Mouse (Mus musculus) liver, adult 2 months (tissue): Measurements from ENCODE around the gene Ccnq.

Source experiments
- CTCF ChIP-seq: fragments of 200-500 bp; IDR thresholded peaks from 2 replicates; pipeline ENCODE4 v1.5.1; 2011; ENCODE audit warnings: low read depth, low read length, control low read depth
- POLR2A ChIP-seq: fragments of 200-500 bp; IDR thresholded peaks from 2 replicates; pipeline ENCODE4 v1.6.1; 2011; ENCODE audit warnings: low read length, control low read depth; ENCODE audit not compliant: insufficient read depth; ENCODE audit errors: extremely low read depth

- TF ChIP-seq CTCF (no peak), POLR2A (no peak)
These were observed 12.2 kb downstream of the Ccnq start for GRCm38 (mm10) chr11:78739361-78739760.
